Mouse (Mus musculus) ES-Bruce4 (cell line): ENCODE data around the gene Lrp1. TPM values are rescaled to one million over a fixed set of nuclear protein-coding genes. Genes with fewer than 3 reads are reported as not detected.

Experiments
- H3K27ac ChIP-seq: 2 replicates; pipeline ENCODE4 v1.5.1; 2012; ENCODE audit warnings: low read length, inconsistent platforms; ENCODE audit not compliant: insufficient read depth
- H3K27me3 ChIP-seq: 2 replicates; pipeline ENCODE4 v1.6.1; 2012; ENCODE audit warnings: mild to moderate bottlenecking, low read length, inconsistent platforms; ENCODE audit not compliant: control insufficient read depth, poor library complexity, insufficient read depth, severe bottlenecking
- H3K36me3 ChIP-seq: 2 replicates; pipeline ENCODE4 v1.6.1; 2012; ENCODE audit warnings: inconsistent platforms, mild to moderate bottlenecking, low read length, moderate library complexity; ENCODE audit not compliant: control insufficient read depth, poor library complexity, insufficient read depth, severe bottlenecking
- H3K4me1 ChIP-seq: one replicate; pipeline ENCODE4 v1.8.1; 2011; ENCODE audit warnings: low read length; ENCODE audit not compliant: control insufficient read depth, insufficient read depth
- H3K4me3 ChIP-seq: 2 replicates; pipeline ENCODE4 v1.5.1; 2011; ENCODE audit warnings: low read depth, mild to moderate bottlenecking, low read length
- H3K9ac ChIP-seq: 2 replicates; pipeline ENCODE4 v1.6.1; 2012; ENCODE audit warnings: low read depth, mild to moderate bottlenecking, inconsistent platforms; ENCODE audit not compliant: poor library complexity, severe bottlenecking
- H3K9me3 ChIP-seq: replicated peaks from 2 replicates; pipeline ENCODE4 v1.6.1; 2012; ENCODE audit warnings: mild to moderate bottlenecking, low read length, inconsistent platforms; ENCODE audit not compliant: control insufficient read depth, poor library complexity, insufficient read depth, severe bottlenecking
- CTCF ChIP-seq: IDR thresholded peaks from one replicate; pipeline ENCODE4 v1.8.1; 2011; ENCODE audit warnings: low read depth, low read length
- EP300 ChIP-seq: IDR thresholded peaks from 2 replicates; pipeline ENCODE4 v1.6.1; 2011; ENCODE audit warnings: low read depth, low read length; ENCODE audit not compliant: insufficient read depth
- POLR2A ChIP-seq: IDR thresholded peaks from one replicate; pipeline ENCODE4 v1.8.1; 2011; ENCODE audit warnings: low read length; ENCODE audit not compliant: insufficient read depth
- polyA plus RNA-seq: library from polyadenylated mRNA; stranded (reverse); fragments of >200 nt; gene quantifications from 2 replicates; pipeline ENCODE4 v1.2.4, GENCODE M21; 2011; ENCODE audit warnings: low read depth; ENCODE audit not compliant: missing spikeins, insufficient read depth, insufficient read length

The Lrp1 gene
- polyA plus RNA-seq, 1 experiment, result 41.3 TPM

- Histone ChIP-seq H3K9me3 (no peaks in the 10 kb centered on the region), H3K9ac (peak overlapping the region; percentile 45), H3K27ac (no peak overlapping the region), H3K4me3 (peak overlapping the region; percentile 71), H3K4me1 (no peaks in the 10 kb centered on the region), H3K36me3 (no peaks in the 10 kb centered on the region), H3K27me3 (no peaks in the 10 kb centered on the region)
- no peak for TF ChIP-seq EP300
- peak; percentile 33 for TF ChIP-seq POLR2A
- no peak for TF ChIP-seq CTCF
Observed at GRCm38 (mm10) chr10:127652906-127653638, 32.1 kb upstream of the Lrp1 start.

GRCm38 (mm10) chr10:127645791-127646190 lies 24.8 kb upstream of the Lrp1 start:
- Histone ChIP-seq H3K4me1 (peaks cover 3% of the 10 kb centered on the region), H3K36me3 (no peaks in the 10 kb centered on the region)

GRCm38 (mm10) chr10:127643553-127644238 lies 22.7 kb upstream of the Lrp1 start:
- H3K4me1 ChIP-seq, result peaks cover 3% of the 10 kb centered on the region
- H3K27me3 ChIP-seq, result no peaks in the 10 kb centered on the region
- no peaks in the 10 kb centered on the region for H3K9me3 ChIP-seq
- TF ChIP-seq EP300 (no peak), CTCF (no peak), POLR2A (no peak)
- no peaks in the 10 kb centered on the region for H3K36me3 ChIP-seq
- no peak overlapping the region for H3K27ac ChIP-seq
- H3K4me3 ChIP-seq, result peak overlapping the region; percentile 81
- H3K9ac ChIP-seq, result peak overlapping the region; percentile 72

More at GRCm38 (mm10) chr10:127645791-127646190, 24.8 kb upstream of the Lrp1 start:
- Histone ChIP-seq H3K9ac (no peak overlapping the region), H3K4me3 (no peak overlapping the region), H3K27me3 (no peaks in the 10 kb centered on the region), H3K27ac (no peak overlapping the region), H3K9me3 (no peaks in the 10 kb centered on the region)
- TF ChIP-seq POLR2A, result no peak
- no peak for TF ChIP-seq CTCF
- TF ChIP-seq EP300, result no peak

GRCm38 (mm10) chr10:127642772-127643552 lies 22.0 kb upstream of the Lrp1 start, which contains the start of gene Stat6:
Gene Stat6, plus strand, starts transcription at chr10:127642986.
- no peaks in the 10 kb centered on the region for H3K36me3 ChIP-seq
- peak within 1 kb of the TSS; percentile 72 for H3K9ac ChIP-seq
- peak within 1 kb of the TSS; percentile 5; the same call in 1 of the 2 replicates for H3K27ac ChIP-seq
- H3K4me3 ChIP-seq, result peak within 1 kb of the TSS; percentile 81
- TF ChIP-seq CTCF, result no peak
- TF ChIP-seq POLR2A, result no peak
- TF ChIP-seq EP300, result no peak
- H3K4me1 ChIP-seq, result peaks cover 3% of the 10 kb centered on the region
- no peaks in the 10 kb centered on the region for H3K9me3 ChIP-seq
- H3K27me3 ChIP-seq, result no peaks in the 10 kb centered on the region

- H3K4me3 ChIP-seq, result peak overlapping the region; percentile 81
- peak; percentile 51; the same call in 1 of the 2 replicates for TF ChIP-seq EP300
- TF ChIP-seq CTCF, result peak; percentile 96
- TF ChIP-seq POLR2A, result no peak
- no peaks in the 10 kb centered on the region for H3K36me3 ChIP-seq
- peak overlapping the region; percentile 72 for H3K9ac ChIP-seq
- H3K9me3 ChIP-seq, result no peaks in the 10 kb centered on the region
- H3K27ac ChIP-seq, result peak overlapping the region; percentile 5; the same call in 1 of the 2 replicates
- no peaks in the 10 kb centered on the region for H3K27me3 ChIP-seq
- H3K4me1 ChIP-seq, result peaks cover 3% of the 10 kb centered on the region
Observed at GRCm38 (mm10) chr10:127641861-127642771, 21.2 kb upstream of the Lrp1 start.
